Mouse (Mus musculus) ES-CJ7 (cell line): ENCODE data around the gene Coa6.

Source experiments
- DNase-seq: peaks from one replicate; pipeline ENCODE4 v3.0.0; 2011; ENCODE audit warnings: low read depth, low spot score

Gene Coa6

GRCm38 (mm10) chr8:126422174-126422919 is at the start of gene Coa6:
Gene Coa6, plus strand, starts transcription at chr8:126422515.
- DNase-seq = peak; percentile 97

GRCm38 (mm10) chr8:126379580-126379979 is 42.7 kb upstream of the Coa6 start:
- no peak for DNase-seq

GRCm38 (mm10) chr8:126380141-126380540 is 42.2 kb upstream of the Coa6 start:
- no peak for DNase-seq

- DNase-seq = no peak
These were observed 41.0 kb upstream of the Coa6 start for GRCm38 (mm10) chr8:126381299-126381698.

- DNase-seq = peak; percentile 55
These were observed 40.1 kb upstream of the Coa6 start for GRCm38 (mm10) chr8:126382216-126382615.

- peak; percentile 76 for DNase-seq
These were observed 39.6 kb upstream of the Coa6 start for GRCm38 (mm10) chr8:126382749-126383148.

- peak; percentile 53 for DNase-seq
These were observed 34.7 kb upstream of the Coa6 start for GRCm38 (mm10) chr8:126387566-126387965.

GRCm38 (mm10) chr8:126391541-126391940 is 30.8 kb upstream of the Coa6 start:
- DNase-seq = no peak

- no peak for DNase-seq
These were observed 26.9 kb upstream of the Coa6 start for GRCm38 (mm10) chr8:126395386-126395785.

- DNase-seq = peak; percentile 18
These were observed 26.4 kb upstream of the Coa6 start for GRCm38 (mm10) chr8:126395917-126396316.

GRCm38 (mm10) chr8:126398349-126398748 is 24.0 kb upstream of the Coa6 start:
- DNase-seq = no peak

GRCm38 (mm10) chr8:126404550-126404949 is 17.8 kb upstream of the Coa6 start:
- peak; percentile 32 for DNase-seq

GRCm38 (mm10) chr8:126405030-126405429 is 17.3 kb upstream of the Coa6 start:
- no peak for DNase-seq

GRCm38 (mm10) chr8:126420834-126421233 is 1.5 kb upstream of the Coa6 start:
- no peak for DNase-seq

- DNase-seq = peak; percentile 49
These were observed 595 bp downstream of the Coa6 start for GRCm38 (mm10) chr8:126422920-126423300.

- DNase-seq = no peak
These were observed 1.8 kb downstream of the Coa6 start for GRCm38 (mm10) chr8:126424163-126424562.

GRCm38 (mm10) chr8:126424946-126425345 is 2.6 kb downstream of the Coa6 start:
- no peak for DNase-seq

- no peak for DNase-seq
These were observed 7.3 kb downstream of the Coa6 start for GRCm38 (mm10) chr8:126429635-126430034.

- DNase-seq = peak; percentile 50
These were observed 11.5 kb downstream of the Coa6 start for GRCm38 (mm10) chr8:126433827-126434226.

GRCm38 (mm10) chr8:126438937-126439336 is 16.6 kb downstream of the Coa6 start:
- no peak for DNase-seq

- no peak for DNase-seq
These were observed 28.8 kb downstream of the Coa6 start for GRCm38 (mm10) chr8:126451158-126451557.

GRCm38 (mm10) chr8:126455383-126455782 is 33.1 kb downstream of the Coa6 start:
- peak; percentile 37 for DNase-seq

GRCm38 (mm10) chr8:126460274-126460673 is 38.0 kb downstream of the Coa6 start:
- DNase-seq = peak; percentile 48

- DNase-seq = no peak
These were observed 39.4 kb downstream of the Coa6 start for GRCm38 (mm10) chr8:126461735-126462134.
